Mouse (Mus musculus) intestine, embryonic 14.5 days (tissue): ENCODE results near the gene Rassf1. TPM values are rescaled to one million over a fixed set of nuclear protein-coding genes. Genes with fewer than 3 reads are reported as not detected.

ENCODE experiments used
- ATAC-seq: fragments of 200-750 bp; cut with Nextera tagmentation; replicated peaks from 2 replicates; pipeline ENCODE4 v1.8.0; 2017; ENCODE audit warnings: low read depth, moderate number of reproducible peaks, moderate TSS enrichment, moderate library complexity; ENCODE audit not compliant: low FRiP score, low TSS enrichment
- DNase-seq: peaks from one replicate; pipeline ENCODE4 v3.0.0-alpha.2; 2018; ENCODE audit warnings: low spot score
- H3K27ac ChIP-seq: fragments of 300-500 bp; sonication (generic); 2 replicates; pipeline ENCODE4 v1.5.1; 2014; ENCODE audit warnings: low read depth, mild to moderate bottlenecking, control low read depth
- H3K27me3 ChIP-seq: fragments of 300-500 bp; sonication (generic); replicated peaks from 2 replicates; pipeline ENCODE4 v1.6.1; 2014; ENCODE audit warnings: low read length, control low read depth; ENCODE audit not compliant: control insufficient read depth, insufficient read depth
- H3K36me3 ChIP-seq: fragments of 300-500 bp; sonication (generic); 2 replicates; pipeline ENCODE4 v1.6.1; 2014; ENCODE audit warnings: low read length, control low read depth; ENCODE audit not compliant: control insufficient read depth, insufficient read depth
- H3K4me1 ChIP-seq: fragments of 300-500 bp; sonication (generic); replicated peaks from 2 replicates; pipeline ENCODE4 v1.6.1; 2014; ENCODE audit warnings: low read length, control low read depth, mixed read lengths; ENCODE audit not compliant: control insufficient read depth, insufficient read depth
- H3K4me2 ChIP-seq: fragments of 300-500 bp; sonication (generic); 2 replicates; pipeline ENCODE4 v1.6.1; 2014; ENCODE audit warnings: low read length
- H3K4me3 ChIP-seq: fragments of 300-500 bp; sonication (generic); 2 replicates; pipeline ENCODE4 v1.5.1; 2014; ENCODE audit warnings: low read depth, low read length, control low read depth, mixed read lengths
- H3K9ac ChIP-seq: fragments of 300-500 bp; sonication (generic); 2 replicates; pipeline ENCODE4 v1.6.1; 2014; ENCODE audit warnings: mild to moderate bottlenecking, low read length
- H3K9me3 ChIP-seq: fragments of 300-500 bp; sonication (generic); 2 replicates; pipeline ENCODE4 v1.6.1; 2016; ENCODE audit warnings: low read length, control low read depth; ENCODE audit not compliant: control insufficient read depth
- WGBS: fragments of 180-500 bp; shearing (Covaris S2); extraction: QIAGEN DNeasy Blood & Tissue Kit; methylation state at CpG from one replicate; pipeline ENCODE4 v1.1.7; 2014; 5-methylcytosine and 5-hydroxymethylcytosine counted together
- polyA plus RNA-seq: library from polyadenylated mRNA; unstranded; fragments of >200 nt; fragmentation: Nextera tagmentation; extraction: Ambion mirVana; gene quantifications from 2 replicates; pipeline ENCODE4 v1.2.1, GENCODE M21; 2014

Gene Rassf1
- polyA plus RNA-seq, 1 experiment from 2014 or later = 54.4 TPM

- H3K4me1 ChIP-seq = peaks cover 3% of the 10 kb centered on the region; the same call in 1 of the 2 replicates
- peaks cover 17% of the 10 kb centered on the region for H3K36me3 ChIP-seq
- no peak overlapping the region for H3K4me3 ChIP-seq
- DNase-seq (no peak), ATAC-seq (no peak)
- no peak overlapping the region for H3K27ac ChIP-seq
- 78% methylated on average over 5 of the region's 5 CpGs for WGBS
- no peaks in the 10 kb centered on the region for H3K27me3 ChIP-seq
- no peak overlapping the region for H3K9ac ChIP-seq
- H3K4me2 ChIP-seq = no peak overlapping the region
- no peaks in the 10 kb centered on the region for H3K9me3 ChIP-seq
Observed at GRCm38 (mm10) chr9:107598385-107598784, 47.0 kb downstream of the Rassf1 start.

GRCm38 (mm10) chr9:107599433-107599832 lies 48.1 kb downstream of the Rassf1 start:
- DNase-seq (no peak), ATAC-seq (no peak)
- no peak overlapping the region for H3K27ac ChIP-seq
- peaks cover 6% of the 10 kb centered on the region for H3K36me3 ChIP-seq
- H3K9ac ChIP-seq = no peak overlapping the region
- H3K4me3 ChIP-seq = no peak overlapping the region
- H3K9me3 ChIP-seq = no peaks in the 10 kb centered on the region
- no peak overlapping the region for H3K4me2 ChIP-seq
- WGBS = 83% methylated on average over 9 of the region's 9 CpGs
- no peaks in the 10 kb centered on the region for H3K27me3 ChIP-seq
- H3K4me1 ChIP-seq = peaks cover 10% of the 10 kb centered on the region

- Histone ChIP-seq H3K9ac (no peak overlapping the region), H3K36me3 (peaks cover 2% of the 10 kb centered on the region), H3K27ac (no peak overlapping the region), H3K4me3 (no peak overlapping the region), H3K4me1 (peaks cover 14% of the 10 kb centered on the region), H3K9me3 (no peaks in the 10 kb centered on the region), H3K4me2 (no peak overlapping the region), H3K27me3 (no peaks in the 10 kb centered on the region)
- no peak for DNase-seq
- no peak for ATAC-seq
- WGBS = 62% methylated on average over 14 of the region's 14 CpGs
Observed at GRCm38 (mm10) chr9:107599842-107600241, 48.5 kb downstream of the Rassf1 start.

- Histone ChIP-seq H3K4me1 (peaks cover 16% of the 10 kb centered on the region), H3K27ac (no peak overlapping the region), H3K9me3 (no peaks in the 10 kb centered on the region), H3K36me3 (no peaks in the 10 kb centered on the region), H3K4me2 (no peak overlapping the region), H3K4me3 (no peak overlapping the region), H3K9ac (no peak overlapping the region), H3K27me3 (no peaks in the 10 kb centered on the region)
- DNase-seq (no peak), ATAC-seq (no peak)
- WGBS = 78% methylated on average over 12 of the region's 12 CpGs
Observed at GRCm38 (mm10) chr9:107600745-107601144, 49.4 kb downstream of the Rassf1 start.

- Histone ChIP-seq H3K4me1 (peaks cover 16% of the 10 kb centered on the region), H3K4me3 (no peak overlapping the region), H3K9ac (no peak overlapping the region), H3K4me2 (no peak overlapping the region), H3K9me3 (no peaks in the 10 kb centered on the region), H3K36me3 (no peaks in the 10 kb centered on the region), H3K27ac (no peak overlapping the region), H3K27me3 (no peaks in the 10 kb centered on the region)
- ATAC-seq = no peak
- DNase-seq = no peak
- 83% methylated on average over 11 of the region's 11 CpGs for WGBS
Observed at GRCm38 (mm10) chr9:107601275-107601674, 49.9 kb downstream of the Rassf1 start.

- no peak overlapping the region for H3K9ac ChIP-seq
- no peak overlapping the region for H3K27ac ChIP-seq
- WGBS = 10% methylated on average over 10 of the region's 10 CpGs
- H3K9me3 ChIP-seq = no peaks in the 10 kb centered on the region
- no peak overlapping the region for H3K4me3 ChIP-seq
- H3K27me3 ChIP-seq = no peaks in the 10 kb centered on the region
- H3K4me2 ChIP-seq = 0 out of 2 replicates have a peak overlapping the region, but pooled peaks have one; percentile 1
- H3K36me3 ChIP-seq = no peaks in the 10 kb centered on the region
- ATAC-seq (peak; percentile 47; the same call in 1 of the 2 replicates), DNase-seq (peak; percentile 100)
- peaks cover 22% of the 10 kb centered on the region for H3K4me1 ChIP-seq
Observed at GRCm38 (mm10) chr9:107602068-107602648, 50.8 kb downstream of the Rassf1 start.

- DNase-seq (no peak), ATAC-seq (no peak)
- Histone ChIP-seq H3K4me3 (no peak overlapping the region), H3K4me2 (no peak overlapping the region), H3K27ac (no peak overlapping the region), H3K27me3 (no peaks in the 10 kb centered on the region), H3K9ac (no peak overlapping the region), H3K9me3 (no peaks in the 10 kb centered on the region), H3K4me1 (peaks cover 23% of the 10 kb centered on the region), H3K36me3 (no peaks in the 10 kb centered on the region)
- 69% methylated on average over 6 of the region's 6 CpGs for WGBS
Observed at GRCm38 (mm10) chr9:107603251-107603650, 51.9 kb downstream of the Rassf1 start.

GRCm38 (mm10) chr9:107605041-107605661 lies 53.8 kb downstream of the Rassf1 start:
- peak overlapping the region; percentile 25 for H3K4me3 ChIP-seq
- DNase-seq (no peak), ATAC-seq (peak; percentile 34)
- peak overlapping the region; percentile 45 for H3K4me2 ChIP-seq
- H3K36me3 ChIP-seq = no peaks in the 10 kb centered on the region
- H3K27ac ChIP-seq = peak overlapping the region; percentile 62
- H3K9me3 ChIP-seq = no peaks in the 10 kb centered on the region
- 29% methylated on average over 21 of the region's 23 CpGs for WGBS
- peaks cover 33% of the 10 kb centered on the region for H3K4me1 ChIP-seq
- no peaks in the 10 kb centered on the region for H3K27me3 ChIP-seq
- H3K9ac ChIP-seq = 0 out of 2 replicates have a peak overlapping the region, but pooled peaks have one; percentile 30

GRCm38 (mm10) chr9:107606591-107606990 lies 55.2 kb downstream of the Rassf1 start:
- Histone ChIP-seq H3K4me1 (peaks cover 40% of the 10 kb centered on the region), H3K36me3 (no peaks in the 10 kb centered on the region), H3K27me3 (no peaks in the 10 kb centered on the region), H3K9me3 (no peaks in the 10 kb centered on the region), H3K4me3 (peak overlapping the region; percentile 8; the same call in 1 of the 2 replicates), H3K27ac (peak overlapping the region; percentile 47; the same call in 1 of the 2 replicates), H3K9ac (no peak overlapping the region), H3K4me2 (peak overlapping the region; percentile 32)
- 12% methylated on average over 9 of the region's 9 CpGs for WGBS
- DNase-seq (no peak), ATAC-seq (peak; percentile 21; the same call in 1 of the 2 replicates)
